Mouse (Mus musculus) lung, postnatal 0 days (tissue): ENCODE results near the gene Cdh26. TPM values are rescaled to one million over a fixed set of nuclear protein-coding genes. Genes with fewer than 3 reads are reported as not detected.

Experiments
- ATAC-seq: fragments of 200-750 bp; cut with Nextera tagmentation; 2 replicates; pipeline ENCODE4 v1.8.0; 2017; ENCODE audit warnings: moderate library complexity
- DNase-seq: peaks from one replicate; pipeline ENCODE4 v3.0.0-alpha.2; 2016; ENCODE audit warnings: low spot score
- H3K27ac ChIP-seq: fragments of 300-500 bp; sonication (generic); 2 replicates; pipeline ENCODE4 v1.5.1; 2014; ENCODE audit warnings: antibody characterized with exemption, mild to moderate bottlenecking, low read length, mixed read lengths
- H3K27me3 ChIP-seq: fragments of 300-500 bp; sonication (generic); replicated peaks from 2 replicates; pipeline ENCODE4 v1.6.1; 2014; ENCODE audit warnings: low read length, mixed read lengths; ENCODE audit not compliant: insufficient read depth
- H3K36me3 ChIP-seq: fragments of 300-500 bp; sonication (generic); 2 replicates; pipeline ENCODE4 v1.6.1; 2014; ENCODE audit warnings: low read length, mixed read lengths; ENCODE audit not compliant: insufficient read depth
- H3K4me1 ChIP-seq: fragments of 300-500 bp; sonication (generic); 2 replicates; pipeline ENCODE4 v1.6.1; 2014; ENCODE audit warnings: antibody characterized with exemption, low read depth, low read length, mixed read lengths; ENCODE audit not compliant: insufficient read depth
- H3K4me2 ChIP-seq: fragments of 300-500 bp; sonication (generic); replicated peaks from 2 replicates; pipeline ENCODE4 v1.6.1; 2014; ENCODE audit warnings: low read depth, mild to moderate bottlenecking, low read length, moderate library complexity, mixed read lengths
- H3K4me3 ChIP-seq: fragments of 300-500 bp; sonication (generic); 2 replicates; pipeline ENCODE4 v1.5.1; 2014; ENCODE audit warnings: low read depth, low read length
- H3K9ac ChIP-seq: fragments of 300-500 bp; sonication (generic); replicated peaks from 2 replicates; pipeline ENCODE4 v1.6.1; 2014; ENCODE audit warnings: low read depth, mild to moderate bottlenecking
- H3K9me3 ChIP-seq: fragments of 300-500 bp; sonication (generic); 2 replicates; pipeline ENCODE4 v1.6.1; 2016; ENCODE audit warnings: low read length, mixed read lengths
- CTCF ChIP-seq: IDR thresholded peaks from 2 replicates; pipeline ENCODE4 v1.5.1; 2016; ENCODE audit warnings: antibody characterized with exemption, mild to moderate bottlenecking
- EP300 ChIP-seq: IDR thresholded peaks from 2 replicates; pipeline ENCODE4 v1.6.1; 2016; ENCODE audit warnings: antibody characterized with exemption, mild to moderate bottlenecking, control low read depth
- WGBS: fragments of 180-500 bp; shearing (Covaris S2); extraction: QIAGEN DNeasy Blood & Tissue Kit; methylation state at CpG from one replicate; pipeline ENCODE4 v1.1.7; 2014; 5-methylcytosine and 5-hydroxymethylcytosine counted together
- polyA plus RNA-seq: library from polyadenylated mRNA; unstranded; fragments of >200 nt; fragmentation: Nextera tagmentation; extraction: Ambion mirVana; gene quantifications from 2 replicates; pipeline ENCODE4 v1.2.1, GENCODE M21; 2015

Cdh26 gene
- polyA plus RNA-seq, result 0.13 and 0.19 TPM in 2 replicates

DNA sequence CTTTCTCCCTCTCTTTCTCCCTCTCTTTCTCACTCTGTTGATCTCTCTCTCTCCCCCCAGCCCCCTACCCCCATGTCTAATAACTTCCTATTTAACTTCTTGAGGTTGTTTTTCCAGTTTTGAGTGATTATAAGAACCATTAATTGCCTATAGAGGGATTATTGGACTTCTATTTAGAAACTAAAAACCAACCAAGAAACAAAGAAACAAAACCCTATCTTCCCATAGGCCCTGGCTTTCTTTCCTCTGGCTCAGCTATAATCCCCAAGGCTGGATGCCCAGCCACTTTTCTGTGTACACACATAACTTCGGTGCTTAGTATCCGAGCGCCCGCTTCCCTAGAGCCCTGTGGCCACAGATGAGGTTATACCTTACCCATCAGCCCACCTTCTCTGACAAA lies at the start of gene Cdh26:
Cdh26 (plus strand) TSS at position 301 of the 400 bp plus-strand sequence.
- Histone ChIP-seq H3K36me3 (no peaks in the 10 kb centered on the region), H3K27me3 (no peaks in the 10 kb centered on the region), H3K9ac (no peak within 1 kb of the TSS), H3K9me3 (no peaks in the 10 kb centered on the region), H3K27ac (no peak within 1 kb of the TSS), H3K4me3 (no peak within 1 kb of the TSS), H3K4me1 (no peaks in the 10 kb centered on the region), H3K4me2 (no peak within 1 kb of the TSS)
- ATAC-seq, result no peak
- no peak for DNase-seq
- TF ChIP-seq EP300 (no peak), CTCF (no peak)
- WGBS, result 75% methylated on average over 4 of the region's 4 CpGs

- ATAC-seq (peak; percentile 26; the same call in 1 of the 2 replicates), DNase-seq (no peak)
- no peak within 1 kb of the TSS for H3K9ac ChIP-seq
- H3K27me3 ChIP-seq, result 0 out of 2 replicates have a peak, but pooled peaks cover 2% of the 10 kb centered on the region
- TF ChIP-seq CTCF (peak; percentile 44), EP300 (no peak)
- no peak within 1 kb of the TSS for H3K27ac ChIP-seq
- no peak within 1 kb of the TSS for H3K4me2 ChIP-seq
- H3K9me3 ChIP-seq, result no peaks in the 10 kb centered on the region
- no peaks in the 10 kb centered on the region; the same call in 1 of the 2 replicates for H3K4me1 ChIP-seq
- H3K36me3 ChIP-seq, result no peaks in the 10 kb centered on the region
- no peak within 1 kb of the TSS for H3K4me3 ChIP-seq
- 85% methylated on average over 50 of the region's 52 CpGs for WGBS
Observed at GRCm38 (mm10) chr2:178407053-178407815, 23.1 kb upstream of the Cdh26 start, which contains the start of gene Sycp2. Gene Sycp2, minus strand, starts transcription at chr2:178407685.

- DNase-seq, result peak; percentile 55
- Histone ChIP-seq H3K9ac (no peak overlapping the region), H3K4me2 (no peak overlapping the region), H3K27ac (no peak overlapping the region), H3K36me3 (no peaks in the 10 kb centered on the region), H3K4me1 (peaks cover 7% of the 10 kb centered on the region), H3K27me3 (0 out of 2 replicates have a peak, but pooled peaks cover 2% of the 10 kb centered on the region), H3K9me3 (no peaks in the 10 kb centered on the region), H3K4me3 (no peak overlapping the region)
- no peak for ATAC-seq
- WGBS, result 12% methylated on average over 1 of the region's 1 CpGs
- TF ChIP-seq CTCF (no peak), EP300 (no peak)
Observed at GRCm38 (mm10) chr2:178409024-178409423, 21.3 kb upstream of the Cdh26 start.

- TF ChIP-seq EP300 (no peak), CTCF (no peak)
- Histone ChIP-seq H3K27me3 (0 out of 2 replicates have a peak, but pooled peaks cover 2% of the 10 kb centered on the region), H3K4me1 (peaks cover 7% of the 10 kb centered on the region), H3K27ac (no peak overlapping the region), H3K9ac (no peak overlapping the region), H3K9me3 (no peaks in the 10 kb centered on the region), H3K4me3 (no peak overlapping the region), H3K36me3 (no peaks in the 10 kb centered on the region), H3K4me2 (no peak overlapping the region)
- WGBS, result 74% methylated on average over 6 of the region's 6 CpGs
- ATAC-seq (no peak), DNase-seq (no peak)
Observed at GRCm38 (mm10) chr2:178410286-178410685, 20.0 kb upstream of the Cdh26 start.

- peak; percentile 11; the same call in 1 of the 2 replicates for ATAC-seq
Observed at GRCm38 (mm10) chr2:178412598-178412997, 17.7 kb upstream of the Cdh26 start.

DNA sequence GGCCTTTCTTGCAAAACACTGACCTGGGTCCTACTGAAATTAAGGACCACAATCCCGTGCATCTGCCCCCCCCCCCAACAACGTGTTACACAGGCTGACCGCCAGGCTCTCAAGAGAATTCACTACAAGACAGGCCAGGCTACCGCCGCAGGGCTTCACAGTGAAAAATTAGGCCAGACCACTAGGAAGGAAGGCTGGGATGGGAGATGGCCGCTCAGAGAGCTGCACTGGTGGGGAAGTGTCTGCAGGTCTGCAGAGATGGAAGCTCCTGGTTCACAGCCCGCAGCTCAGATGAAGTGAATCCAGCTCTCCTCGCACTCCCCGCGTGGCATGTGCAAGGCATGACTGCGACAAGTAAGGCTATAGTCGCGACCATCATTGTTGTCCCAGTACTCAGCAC lies 17.2 kb upstream of the Cdh26 start:
- Histone ChIP-seq H3K4me1 (peaks cover 7% of the 10 kb centered on the region), H3K27ac (no peak overlapping the region), H3K9ac (no peak overlapping the region), H3K4me2 (peak overlapping the region; percentile 95), H3K27me3 (0 out of 2 replicates have a peak, but pooled peaks cover 2% of the 10 kb centered on the region), H3K4me3 (peak overlapping the region; percentile 67), H3K9me3 (no peaks in the 10 kb centered on the region), H3K36me3 (no peaks in the 10 kb centered on the region)
- no peak for DNase-seq
- WGBS, result 51% methylated on average over 13 of the region's 13 CpGs
- no peak for ATAC-seq
- TF ChIP-seq EP300, result no peak
- no peak for TF ChIP-seq CTCF

More at GRCm38 (mm10) chr2:178412598-178412997, 17.7 kb upstream of the Cdh26 start:
- H3K4me3 ChIP-seq, result no peak overlapping the region
- WGBS, result 47% methylated on average over 6 of the region's 6 CpGs
- peaks cover 7% of the 10 kb centered on the region for H3K4me1 ChIP-seq
- H3K4me2 ChIP-seq, result no peak overlapping the region
- H3K27me3 ChIP-seq, result 0 out of 2 replicates have a peak, but pooled peaks cover 2% of the 10 kb centered on the region
- H3K9me3 ChIP-seq, result no peaks in the 10 kb centered on the region
- H3K27ac ChIP-seq, result no peak overlapping the region
- DNase-seq, result peak; percentile 68
- H3K36me3 ChIP-seq, result no peaks in the 10 kb centered on the region
- no peak overlapping the region for H3K9ac ChIP-seq
- TF ChIP-seq CTCF (no peak), EP300 (no peak)
